Mouse (Mus musculus) kidney, adult 2 months (tissue): ENCODE data around the gene Ptpn14. TPM values are rescaled to one million over a fixed set of nuclear protein-coding genes. Genes with fewer than 3 reads are reported as not detected.
"Not testable (repeated sequence)": the region's sequence is repeated elsewhere in the genome, so short reads cannot be mapped to it uniquely, and the experiment has no call there.

ENCODE experiments used
- DNase-seq: peaks from one replicate; pipeline ENCODE4 v3.0.0; 2021
- H3K27ac ChIP-seq: fragments of 200-500 bp; 2 replicates; pipeline ENCODE4 v1.5.1; 2012; ENCODE audit warnings: low read depth, low read length, control low read depth, inconsistent platforms; ENCODE audit not compliant: insufficient read depth
- H3K27me3 ChIP-seq: fragments of 200-500 bp; replicated peaks from 2 replicates; pipeline ENCODE4 v1.6.1; 2012; ENCODE audit warnings: mild to moderate bottlenecking, moderate library complexity, low read length, inconsistent platforms; ENCODE audit not compliant: control insufficient read depth, insufficient read depth
- H3K36me3 ChIP-seq: fragments of 200-500 bp; 2 replicates; pipeline ENCODE4 v1.6.1; 2012; ENCODE audit warnings: mild to moderate bottlenecking, moderate library complexity, low read length, inconsistent platforms; ENCODE audit not compliant: control insufficient read depth, insufficient read depth
- H3K4me1 ChIP-seq: fragments of 200-500 bp; 2 replicates; pipeline ENCODE4 v1.6.1; 2011; ENCODE audit warnings: low read length; ENCODE audit not compliant: control insufficient read depth, insufficient read depth
- H3K4me3 ChIP-seq: fragments of 200-500 bp; 2 replicates; pipeline ENCODE4 v1.5.1; 2011; ENCODE audit warnings: mild to moderate bottlenecking, low read depth, low read length, control low read depth; ENCODE audit not compliant: insufficient read depth
- CTCF ChIP-seq: fragments of 200-500 bp; conservative IDR thresholded peaks from 2 replicates; pipeline ENCODE4 v1.5.1; 2011; ENCODE audit warnings: low read depth, mild to moderate bottlenecking, control low read depth, low read length, moderate library complexity, mixed read lengths; ENCODE audit not compliant: insufficient read depth, insufficient read length
- POLR2A ChIP-seq: fragments of 200-500 bp; IDR thresholded peaks from one replicate; pipeline ENCODE4 v1.6.1; 2011; ENCODE audit warnings: low read depth, low read length, control low read depth
- WGBS: fragments of 180-500 bp; shearing (Covaris S2); methylation state at CpG from one replicate; pipeline ENCODE4 v1.1.7; 2018; 5-methylcytosine and 5-hydroxymethylcytosine counted together
- polyA plus RNA-seq: library from polyadenylated mRNA; depleted of rRNA; stranded (reverse); fragments of >200 nt; gene quantifications from 2 replicates; pipeline ENCODE4 v1.2.3, GENCODE M21; 2012

Ptpn14 gene
- polyA plus RNA-seq, 1 experiment: 11.2 TPM

DNA sequence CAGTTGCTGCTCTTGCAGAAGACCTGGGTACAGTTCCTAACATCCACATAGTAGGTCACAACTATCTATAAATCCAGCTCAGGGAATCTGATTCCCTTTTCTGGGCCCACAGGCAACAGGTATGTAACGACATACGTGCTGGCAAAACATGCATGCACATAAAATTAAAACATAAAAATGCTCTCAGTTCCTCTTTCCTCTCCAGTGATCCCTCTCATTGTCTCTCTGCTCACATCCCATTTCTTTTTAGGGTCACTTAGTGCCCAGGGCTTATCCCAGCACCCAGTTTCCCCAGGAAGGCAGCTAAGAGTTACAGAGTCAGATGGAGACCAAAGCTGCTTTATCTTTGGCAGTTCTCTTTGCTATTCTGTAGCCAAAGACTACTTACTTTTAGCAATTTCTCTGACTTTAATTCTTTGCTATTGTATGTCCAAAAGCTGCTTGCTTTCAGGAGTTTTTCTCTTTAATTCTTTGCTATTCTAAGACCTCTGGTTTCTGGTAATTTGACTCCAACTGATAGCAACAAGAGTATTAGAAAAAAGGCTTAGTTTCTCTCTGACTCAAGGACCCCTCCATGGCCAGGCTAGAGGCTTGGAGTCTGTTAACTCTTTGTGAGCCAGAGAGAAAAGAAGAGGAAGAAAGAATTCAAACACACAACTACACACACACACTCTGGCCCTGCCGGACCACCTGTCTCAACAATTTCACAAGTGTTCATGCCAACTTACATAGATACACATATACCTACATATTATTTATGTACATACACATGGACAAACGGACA lies 38.8 kb upstream of the Ptpn14 start:
- H3K36me3 ChIP-seq: no peaks in the 10 kb centered on the region
- no peak for TF ChIP-seq CTCF
- no peak for TF ChIP-seq POLR2A
- DNase-seq: no peak
- no peaks in the 10 kb centered on the region for H3K4me1 ChIP-seq
- 46% methylated on average over 4 of the region's 4 CpGs for WGBS
- no peaks in the 10 kb centered on the region for H3K27me3 ChIP-seq
- H3K4me3 ChIP-seq: no peak overlapping the region
- H3K27ac ChIP-seq: no peak overlapping the region

DNA sequence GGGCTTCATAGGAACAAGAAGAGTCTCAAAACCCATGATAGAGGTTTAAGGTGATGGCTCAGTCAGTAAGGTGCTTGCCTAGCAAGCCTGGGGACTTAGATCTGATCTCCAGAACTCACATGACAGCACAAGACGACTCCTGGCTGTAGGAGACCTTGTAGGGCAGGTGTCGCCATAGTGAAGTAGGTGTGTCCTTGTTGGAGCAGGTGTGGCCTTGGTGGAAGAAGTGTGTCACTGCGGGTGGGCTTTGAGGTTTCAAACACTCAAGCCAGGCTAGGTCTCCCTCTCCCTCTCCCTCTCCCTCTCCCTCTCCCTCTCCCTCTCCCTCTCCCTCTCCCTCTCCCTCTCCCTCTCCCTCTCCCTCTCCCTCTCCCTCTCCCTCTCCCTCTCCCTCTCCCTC lies 35.6 kb upstream of the Ptpn14 start:
- H3K4me1 ChIP-seq, H3K27me3 ChIP-seq, H3K36me3 ChIP-seq, DNase-seq, H3K27ac ChIP-seq, H3K4me3 ChIP-seq: not testable (repeated sequence)
- 55% methylated on average over 3 of the region's 3 CpGs for WGBS

DNA sequence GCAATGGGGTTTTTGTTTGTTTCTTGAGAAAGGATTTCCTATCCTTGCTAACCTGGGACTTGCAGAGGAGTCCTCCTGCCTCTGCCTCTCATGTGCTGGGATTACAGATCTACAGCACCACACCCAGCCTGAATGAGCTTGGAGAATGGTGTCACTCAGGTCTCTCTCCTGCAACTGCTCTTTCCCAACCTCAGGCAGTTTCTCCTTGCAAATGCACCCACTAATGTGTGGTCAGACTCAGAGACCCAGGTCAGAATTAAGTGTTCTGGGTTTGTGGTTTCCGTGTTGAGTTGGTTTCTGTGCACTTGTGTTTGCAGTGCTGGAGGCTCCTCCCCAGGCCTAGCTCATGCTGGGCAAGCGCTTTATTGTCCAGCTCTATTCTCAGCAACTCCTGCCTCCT lies 33.7 kb upstream of the Ptpn14 start:
- H3K4me1 ChIP-seq: no peaks in the 10 kb centered on the region
- H3K36me3 ChIP-seq: no peaks in the 10 kb centered on the region
- H3K27me3 ChIP-seq: no peaks in the 10 kb centered on the region
- no peak overlapping the region for H3K27ac ChIP-seq
- 86% methylated on average over 2 of the region's 2 CpGs for WGBS
- no peak for DNase-seq
- TF ChIP-seq POLR2A: no peak
- no peak for TF ChIP-seq CTCF
- no peak overlapping the region for H3K4me3 ChIP-seq

DNA sequence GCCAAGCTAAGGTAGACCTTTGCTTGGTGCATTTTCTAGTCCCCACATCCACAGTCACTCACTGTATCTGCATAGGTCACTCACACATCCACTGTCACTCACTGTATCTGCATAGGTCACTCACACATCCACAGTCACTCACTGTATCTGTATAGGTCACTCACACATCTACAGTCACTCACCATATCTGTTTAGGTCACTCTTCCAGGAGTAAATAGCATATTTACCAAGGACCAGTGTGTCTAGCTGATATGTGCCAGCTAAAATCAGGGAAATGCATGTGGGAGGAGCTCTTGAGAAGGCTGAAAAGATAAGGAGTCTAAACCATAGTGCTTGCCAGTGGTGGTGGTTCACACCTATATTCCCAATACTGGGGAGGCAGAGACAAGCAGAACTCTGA lies 32.7 kb upstream of the Ptpn14 start:
- DNase-seq: no peak
- Histone ChIP-seq H3K27me3 (no peaks in the 10 kb centered on the region), H3K27ac (no peak overlapping the region), H3K4me1 (no peaks in the 10 kb centered on the region), H3K36me3 (no peaks in the 10 kb centered on the region), H3K4me3 (no peak overlapping the region)
- TF ChIP-seq CTCF (no peak), POLR2A (no peak)

DNA sequence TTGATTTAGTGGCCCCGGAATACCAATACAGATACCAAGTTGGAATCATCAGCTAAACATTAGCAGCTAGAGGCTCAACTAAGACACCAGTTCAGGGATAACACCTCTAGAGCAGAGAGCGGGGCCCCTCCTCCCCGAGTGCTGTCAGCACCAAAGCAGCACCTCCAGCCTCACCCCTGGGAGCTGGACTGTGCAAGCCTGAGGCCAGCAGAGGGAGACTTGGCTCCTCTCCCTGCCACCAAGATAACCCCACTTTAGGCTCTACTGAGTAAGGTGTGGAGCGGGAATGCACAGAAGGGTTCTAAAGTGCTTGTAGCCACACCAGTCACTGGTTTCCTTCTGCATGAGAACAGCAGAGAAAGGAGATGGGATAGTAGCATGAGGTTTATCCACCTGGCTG lies 29.7 kb upstream of the Ptpn14 start:
- TF ChIP-seq CTCF: no peak
- no peak for TF ChIP-seq POLR2A
- DNase-seq: no peak
- 73% methylated on average over 4 of the region's 4 CpGs for WGBS
- Histone ChIP-seq H3K27ac (no peak overlapping the region), H3K27me3 (no peaks in the 10 kb centered on the region), H3K4me3 (no peak overlapping the region), H3K4me1 (no peaks in the 10 kb centered on the region), H3K36me3 (no peaks in the 10 kb centered on the region)

DNA sequence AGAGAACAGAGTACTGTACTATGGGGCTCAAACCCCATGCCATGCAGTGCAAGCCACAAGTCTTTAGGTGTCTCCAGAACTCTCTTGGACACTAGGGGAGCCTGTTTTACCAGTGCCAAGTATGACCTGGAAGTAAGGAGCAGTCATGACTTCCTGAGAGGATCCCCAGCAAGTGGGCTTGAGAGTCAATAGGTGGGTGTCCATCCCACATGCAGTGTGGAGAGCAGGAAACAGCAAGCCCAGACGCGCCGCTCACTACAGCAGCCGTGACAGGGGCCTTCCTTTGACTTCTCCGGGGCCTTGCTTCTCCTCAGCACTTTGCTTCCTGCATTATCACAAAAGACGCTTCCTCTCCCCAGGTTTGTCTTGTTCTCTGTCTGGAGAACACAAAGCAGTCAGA lies 27.9 kb upstream of the Ptpn14 start:
- WGBS: 75% methylated on average over 6 of the region's 6 CpGs
- no peaks in the 10 kb centered on the region for H3K36me3 ChIP-seq
- no peak overlapping the region for H3K27ac ChIP-seq

DNA sequence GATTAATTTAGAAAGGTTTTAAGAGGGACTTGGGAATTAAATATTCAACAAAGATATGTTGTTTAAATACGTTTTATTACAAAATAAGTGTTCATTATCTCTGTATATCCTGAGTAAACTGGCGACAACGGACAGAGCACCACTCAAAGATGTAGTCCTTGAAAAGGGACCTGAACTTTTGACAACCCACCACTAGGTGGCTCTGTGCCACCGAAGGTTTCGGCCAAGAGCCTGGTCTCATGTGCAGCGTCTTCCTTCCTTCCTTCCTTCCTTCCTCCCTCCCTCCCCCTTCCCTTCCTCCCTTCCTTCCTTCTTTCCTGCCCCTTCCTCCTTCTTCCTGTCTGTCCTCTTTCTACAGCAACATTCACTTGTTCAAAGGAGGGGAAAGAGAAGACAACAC lies 27.1 kb upstream of the Ptpn14 start:
- Histone ChIP-seq H3K36me3 (no peaks in the 10 kb centered on the region), H3K4me1 (no peaks in the 10 kb centered on the region), H3K4me3 (no peak overlapping the region), H3K27me3 (no peaks in the 10 kb centered on the region), H3K27ac (no peak overlapping the region)
- peak; percentile 76 for DNase-seq
- WGBS: 1% methylated on average over 6 of the region's 6 CpGs
- TF ChIP-seq CTCF (peak; percentile 79), POLR2A (no peak)

More for the DNA sequence above, 27.9 kb upstream of the Ptpn14 start:
- no peak for DNase-seq
- no peak overlapping the region for H3K4me3 ChIP-seq
- TF ChIP-seq POLR2A (no peak), CTCF (no peak)
- H3K27me3 ChIP-seq: no peaks in the 10 kb centered on the region
- no peaks in the 10 kb centered on the region for H3K4me1 ChIP-seq

DNA sequence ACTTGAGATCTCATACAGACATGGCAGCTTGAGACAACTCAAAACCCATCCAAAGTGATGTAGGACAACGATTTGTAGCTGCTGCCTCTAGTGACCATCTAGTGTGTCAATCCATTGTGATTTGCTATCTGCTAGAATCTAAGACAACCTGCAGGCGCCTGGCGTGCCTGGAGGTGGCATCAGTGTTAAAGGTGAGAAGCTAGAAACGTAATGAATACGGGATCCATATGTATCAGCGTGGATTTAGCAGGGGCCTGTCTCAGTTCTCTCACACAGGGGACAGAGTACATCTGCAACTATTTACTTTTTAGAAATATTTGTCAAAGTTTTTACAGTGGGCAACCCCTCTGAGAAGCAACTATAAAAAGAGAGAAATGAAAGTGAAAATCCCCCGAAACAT lies 24.9 kb upstream of the Ptpn14 start:
- H3K27ac ChIP-seq: no peak overlapping the region
- H3K27me3 ChIP-seq: no peaks in the 10 kb centered on the region
- DNase-seq: no peak
- no peak; the same call in 1 of the 2 replicates for TF ChIP-seq CTCF
- TF ChIP-seq POLR2A: no peak
- WGBS: 54% methylated on average over 7 of the region's 7 CpGs
- no peak overlapping the region for H3K4me3 ChIP-seq
- peaks cover 13% of the 10 kb centered on the region for H3K4me1 ChIP-seq
- no peaks in the 10 kb centered on the region for H3K36me3 ChIP-seq
